Mouse (Mus musculus) fat pad, adult 2 months (tissue): ENCODE results near the gene Plbd2.

Experiments used
- DNase-seq: peaks from one replicate; pipeline ENCODE4 v3.0.0-alpha.2; 2011; ENCODE audit warnings: low read depth, low spot score; ENCODE audit errors: extremely low read depth

Plbd2 gene

GRCm38 (mm10) chr5:120438469-120438868 is 65.0 kb downstream of the Plbd2 start:
- DNase-seq = no peak

- DNase-seq = no peak
Measured at GRCm38 (mm10) chr5:120437986-120438385, 65.4 kb downstream of the Plbd2 start.

GRCm38 (mm10) chr5:120437539-120437938 is 65.9 kb downstream of the Plbd2 start:
- no peak for DNase-seq

- DNase-seq = no peak
Measured at GRCm38 (mm10) chr5:120436885-120437495, 66.4 kb downstream of the Plbd2 start.

GRCm38 (mm10) chr5:120435731-120436501 is 67.5 kb downstream of the Plbd2 start:
- DNase-seq = no peak

- DNase-seq = no peak
Measured at GRCm38 (mm10) chr5:120435006-120435681, 68.3 kb downstream of the Plbd2 start.

GRCm38 (mm10) chr5:120434231-120434735 is 69.1 kb downstream of the Plbd2 start:
- DNase-seq = no peak
